Mouse (Mus musculus): Measurements from ENCODE around the gene Egln3. TPM values are rescaled to one million over a fixed set of nuclear protein-coding genes. Genes with fewer than 3 reads are reported as not detected.

Gene Egln3
- total RNA-seq, 4 experiments from 2014 or later, result 4.4 to 7.1 (median 5.3) TPM

GRCm38 (mm10) chr12:54163166-54163565, 40.5 kb downstream of the Egln3 start:
- DNase-seq (ENCODE audit: low spot score in 2 of 2), result no peak

GRCm38 (mm10) chr12:54162637-54163131, 41.0 kb downstream of the Egln3 start:
- no peak for DNase-seq (ENCODE audit: low spot score in 2 of 2)

GRCm38 (mm10) chr12:54161468-54162202, 42.0 kb downstream of the Egln3 start:
- no peak for DNase-seq (ENCODE audit: low spot score in 2 of 2)

GRCm38 (mm10) chr12:54160279-54160678, 43.4 kb downstream of the Egln3 start:
- no peak for DNase-seq (ENCODE audit: low spot score in 2 of 2)

GRCm38 (mm10) chr12:54154771-54155170, 48.9 kb downstream of the Egln3 start:
- no peak for DNase-seq (ENCODE audit: low spot score in 2 of 2)

- no peak for DNase-seq (ENCODE audit: low spot score in 2 of 2)
Measured at GRCm38 (mm10) chr12:54146943-54147556, 56.6 kb downstream of the Egln3 start.

Measured in layer of hippocampus, adult 8-10 months (tissue).